Mouse (Mus musculus): ENCODE measurements around the gene Pgf. TPM values are rescaled to one million over a fixed set of nuclear protein-coding genes. Genes with fewer than 3 reads are reported as not detected.

Gene Pgf
- polyA plus RNA-seq, 1 experiment from 2014 or later = 2.5 TPM

DNA sequence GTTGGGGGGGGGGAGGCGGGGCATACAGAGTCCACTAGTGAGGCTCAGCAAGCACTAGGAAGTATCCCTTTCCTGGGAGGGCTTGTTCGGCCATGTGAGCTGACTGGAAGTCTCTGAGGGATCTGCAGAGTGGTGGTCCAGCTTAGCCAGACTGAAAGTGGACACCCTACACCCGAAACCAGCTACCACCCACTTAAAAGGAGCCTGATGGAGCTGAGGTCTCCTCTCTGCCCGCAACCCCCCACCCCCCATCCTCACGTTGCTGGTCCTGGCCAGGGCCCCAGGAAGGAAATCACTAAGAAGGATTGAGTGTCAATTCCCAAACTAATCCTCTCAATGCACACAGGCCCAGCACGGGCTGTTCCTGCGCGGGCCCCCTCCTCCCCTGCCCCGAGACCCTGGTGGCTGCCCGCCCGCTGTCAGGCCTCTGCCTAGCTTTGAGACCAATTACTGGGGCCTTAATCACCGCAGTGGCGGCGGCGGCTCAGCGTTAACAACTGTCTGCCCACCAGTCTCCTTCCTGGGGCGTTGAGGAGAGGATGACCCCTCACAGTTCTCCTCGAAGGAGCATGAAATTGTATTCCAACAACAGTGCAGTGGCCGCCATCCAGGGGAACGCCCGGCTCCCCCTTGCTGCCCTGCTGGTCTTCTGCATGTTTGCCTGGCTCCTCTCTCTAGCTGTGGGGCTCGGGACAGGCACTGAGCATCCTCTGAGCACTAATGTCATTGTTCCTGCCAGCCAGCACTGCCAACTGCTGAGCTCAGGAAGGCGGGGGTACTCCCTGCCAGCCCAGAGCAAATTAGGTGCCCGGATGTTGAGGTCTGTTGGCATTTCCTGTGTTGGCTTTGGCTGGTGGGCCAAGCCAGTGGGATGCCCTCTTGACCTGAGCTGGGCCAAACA lies 23.6 kb upstream of the Pgf start:
- peak overlapping the region; percentile 33 for H3K4me3 ChIP-seq
- peaks cover 53% of the 10 kb centered on the region for H3K4me1 ChIP-seq

DNA sequence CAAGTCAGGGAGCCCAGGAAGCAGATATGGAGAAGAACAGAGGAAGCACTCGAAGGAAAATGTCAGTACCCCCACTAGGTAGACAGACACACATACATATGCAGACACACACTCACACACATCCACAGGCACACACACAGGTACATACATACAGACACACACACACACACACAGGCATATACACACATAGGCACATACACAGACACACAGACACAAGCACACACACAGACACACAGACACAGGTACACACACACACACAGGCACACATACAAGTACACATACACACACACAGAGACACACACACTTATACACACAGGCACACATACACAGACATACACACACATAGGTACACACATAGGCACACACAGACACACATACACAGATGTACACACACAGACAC lies 22.4 kb upstream of the Pgf start:
- 82% methylated on average over 1 of the region's 1 CpGs for WGBS
- H3K4me1 ChIP-seq = peaks cover 50% of the 10 kb centered on the region
- DNase-seq (ENCODE audit: extremely low spot score, low spot score) = no peak

More for the DNA sequence above, 23.6 kb upstream of the Pgf start:
- H3K36me3 ChIP-seq (replicated peaks) = no peaks in the 10 kb centered on the region
- peak; percentile 48 for DNase-seq (ENCODE audit: extremely low spot score, low spot score)
- H3K9me3 ChIP-seq = no peaks in the 10 kb centered on the region
- 13% methylated on average over 24 of the region's 24 CpGs for WGBS
- peaks cover 47% of the 10 kb centered on the region for H3K27me3 ChIP-seq (ENCODE audit: poor library complexity, severe bottlenecking)
- H3K27ac ChIP-seq = peak overlapping the region; percentile 81

DNA sequence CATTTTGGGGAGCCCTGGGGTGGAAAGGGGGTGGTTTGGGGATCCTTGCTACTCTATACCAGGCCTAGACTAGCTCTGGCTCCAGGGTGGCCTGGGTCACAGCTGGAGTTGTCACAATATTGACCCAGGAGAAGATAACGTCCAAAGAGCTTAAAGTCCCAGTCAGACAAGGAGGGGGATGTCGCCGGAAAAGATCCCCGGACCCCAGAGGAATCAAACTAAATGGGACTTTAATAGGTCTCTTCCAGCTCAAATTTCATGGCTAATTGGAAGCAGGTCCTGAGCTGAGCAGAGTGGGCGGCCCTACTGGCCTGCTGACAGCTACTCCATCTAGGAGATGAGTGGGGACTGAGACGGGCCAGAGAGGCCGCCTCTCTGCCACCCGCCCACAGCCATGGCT lies 20.3 kb upstream of the Pgf start:
- no peak for DNase-seq (ENCODE audit: extremely low spot score, low spot score)
- Histone ChIP-seq H3K4me3 (no peak overlapping the region), H3K36me3 (replicated peaks) (no peaks in the 10 kb centered on the region), H3K27me3 (ENCODE audit: poor library complexity, severe bottlenecking) (peaks cover 76% of the 10 kb centered on the region), H3K4me1 (peaks cover 45% of the 10 kb centered on the region), H3K27ac (no peak overlapping the region), H3K9me3 (no peaks in the 10 kb centered on the region)
- WGBS = 40% methylated on average over 8 of the region's 8 CpGs

More for the DNA sequence above, 22.4 kb upstream of the Pgf start:
- Histone ChIP-seq H3K9me3 (no peaks in the 10 kb centered on the region), H3K27ac (no peak overlapping the region), H3K27me3 (ENCODE audit: poor library complexity, severe bottlenecking) (peaks cover 59% of the 10 kb centered on the region), H3K36me3 (replicated peaks) (no peaks in the 10 kb centered on the region), H3K4me3 (no peak overlapping the region)

DNA sequence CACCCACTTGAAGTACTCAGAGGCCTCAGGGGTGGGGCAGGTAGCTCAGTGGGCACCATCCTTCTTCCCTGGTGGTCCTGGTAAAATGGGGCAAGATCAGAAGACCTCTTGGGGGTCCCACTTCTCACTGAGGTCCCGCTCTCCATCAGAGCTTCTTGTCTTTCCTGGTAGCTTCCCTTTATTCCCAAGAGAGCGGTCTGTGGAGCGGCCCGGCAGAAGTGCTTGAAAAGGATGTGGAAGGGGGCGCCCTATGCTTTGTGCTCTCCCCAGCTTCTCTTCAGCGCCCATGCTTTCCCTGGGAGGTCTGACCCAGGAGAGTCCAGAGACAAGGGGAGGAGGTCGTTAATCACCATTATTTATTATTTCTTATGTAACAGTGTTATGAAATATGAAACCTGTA lies 19.8 kb upstream of the Pgf start:
- Histone ChIP-seq H3K4me3 (no peak overlapping the region), H3K4me1 (peaks cover 50% of the 10 kb centered on the region), H3K27ac (peak overlapping the region; percentile 46; the same call in 1 of the 2 replicates), H3K9me3 (no peaks in the 10 kb centered on the region), H3K36me3 (replicated peaks) (no peaks in the 10 kb centered on the region), H3K27me3 (ENCODE audit: poor library complexity, severe bottlenecking) (peaks cover 76% of the 10 kb centered on the region)
- 83% methylated on average over 7 of the region's 7 CpGs for WGBS
- DNase-seq (ENCODE audit: extremely low spot score, low spot score) = no peak

DNA sequence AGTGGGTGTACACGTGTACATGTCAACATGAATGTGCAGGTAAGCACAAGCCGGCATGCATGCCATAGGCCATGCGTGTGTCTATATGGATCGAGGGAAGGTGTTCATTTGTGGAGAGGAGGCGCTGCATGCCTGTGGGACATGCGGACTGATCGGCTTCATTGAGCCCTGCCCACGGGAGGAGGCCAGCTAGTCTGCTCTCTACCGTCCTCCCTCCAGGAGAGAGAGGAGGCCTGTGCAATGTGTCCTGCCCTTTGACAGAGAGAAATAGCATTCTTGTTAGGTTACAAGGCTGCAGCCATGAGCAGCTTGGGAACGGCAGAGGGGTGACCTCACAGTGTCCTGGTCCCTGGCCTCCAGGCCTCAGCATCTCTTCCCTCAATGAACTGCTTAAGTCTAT lies 18.6 kb upstream of the Pgf start:
- no peak overlapping the region for H3K27ac ChIP-seq
- no peaks in the 10 kb centered on the region for H3K9me3 ChIP-seq
- H3K4me3 ChIP-seq = no peak overlapping the region
- no peaks in the 10 kb centered on the region for H3K36me3 ChIP-seq (replicated peaks)
- 90% methylated on average over 10 of the region's 10 CpGs for WGBS
- no peak for DNase-seq (ENCODE audit: extremely low spot score, low spot score)
- peaks cover 41% of the 10 kb centered on the region for H3K4me1 ChIP-seq
- H3K27me3 ChIP-seq (ENCODE audit: poor library complexity, severe bottlenecking) = peaks cover 68% of the 10 kb centered on the region

DNA sequence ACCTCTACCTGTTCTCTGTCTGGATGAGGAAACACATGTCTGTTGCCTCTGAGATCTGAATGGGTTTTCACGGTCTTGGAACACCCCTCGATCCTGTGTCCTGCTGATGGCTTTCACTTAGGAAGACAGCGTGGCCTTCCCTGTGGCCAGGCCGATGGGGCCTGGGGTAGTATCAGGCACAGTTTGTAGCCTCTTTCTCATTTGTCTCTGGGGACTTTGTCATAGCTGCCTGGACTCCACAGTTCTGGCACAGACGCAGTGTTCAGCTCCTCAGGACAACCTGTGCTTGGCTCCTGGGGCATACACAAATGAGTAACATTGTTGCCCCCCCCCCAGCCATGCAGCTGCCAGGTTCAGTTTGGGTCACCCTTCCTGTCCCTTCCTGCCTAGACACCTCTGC lies 17.5 kb upstream of the Pgf start:
- Histone ChIP-seq H3K36me3 (replicated peaks) (no peaks in the 10 kb centered on the region), H3K27ac (no peak overlapping the region), H3K27me3 (ENCODE audit: poor library complexity, severe bottlenecking) (peaks cover 66% of the 10 kb centered on the region), H3K4me1 (peaks cover 31% of the 10 kb centered on the region), H3K9me3 (no peaks in the 10 kb centered on the region), H3K4me3 (no peak overlapping the region)
- WGBS = 91% methylated on average over 5 of the region's 5 CpGs
- DNase-seq (ENCODE audit: extremely low spot score, low spot score) = no peak

DNA sequence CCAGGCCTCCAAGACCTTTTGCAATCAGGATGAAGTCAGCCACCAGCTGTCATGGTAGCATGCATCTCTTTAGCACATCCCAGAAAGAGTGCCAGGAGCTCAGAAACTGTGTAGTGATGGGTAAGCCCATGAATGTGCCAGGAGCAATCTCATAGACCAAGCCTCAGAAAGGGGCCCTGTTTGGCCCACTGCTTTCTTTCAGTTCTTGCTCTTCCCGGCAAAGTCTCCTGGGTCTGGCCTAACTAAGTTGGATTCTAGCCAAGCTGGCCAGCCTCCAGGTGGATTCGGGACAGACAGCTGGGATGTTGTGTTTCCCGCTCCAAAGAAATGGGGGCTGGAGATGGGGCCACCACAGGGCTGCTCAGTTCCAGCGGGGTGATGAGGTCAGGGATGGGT lies 17.0 kb upstream of the Pgf start:
- DNase-seq (ENCODE audit: extremely low spot score, low spot score) = no peak
- peaks cover 61% of the 10 kb centered on the region for H3K27me3 ChIP-seq (ENCODE audit: poor library complexity, severe bottlenecking)

DNA sequence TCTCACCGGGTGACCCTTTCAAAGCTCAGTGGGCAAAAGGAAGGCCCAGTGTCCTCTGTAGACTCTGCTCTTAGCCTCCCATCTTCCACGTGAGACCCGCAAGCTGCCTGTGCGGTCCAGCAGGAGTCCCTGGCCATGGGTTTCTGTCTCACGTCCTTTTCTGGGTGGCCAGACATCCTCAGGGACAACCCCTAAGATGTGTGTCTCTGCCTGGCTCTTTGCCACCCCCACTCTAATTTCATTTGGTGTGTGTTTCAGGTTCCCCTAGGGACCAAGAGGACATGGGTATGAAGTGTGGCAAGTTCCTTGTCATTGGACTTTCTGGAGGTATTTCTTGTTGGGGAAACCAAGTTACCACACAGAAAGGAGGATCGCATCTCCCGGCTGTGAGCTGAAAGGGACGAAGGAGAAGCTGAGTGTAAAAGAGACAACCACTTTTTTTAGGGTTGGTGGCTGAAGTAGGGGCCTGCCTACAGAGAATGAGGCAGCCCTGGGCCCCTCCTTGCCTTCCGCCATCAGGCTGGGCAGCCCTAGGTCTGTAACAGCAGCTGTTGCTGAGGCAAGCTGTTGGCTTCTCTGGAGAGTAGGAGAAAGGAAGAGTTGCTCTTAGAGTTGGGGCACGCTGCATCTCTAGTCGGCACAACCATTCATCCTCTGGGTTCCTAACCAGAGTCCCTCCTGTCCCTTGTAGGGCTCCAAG lies 16.5 kb upstream of the Pgf start:
- no peak overlapping the region for H3K4me3 ChIP-seq
- peaks cover 56% of the 10 kb centered on the region for H3K27me3 ChIP-seq (ENCODE audit: poor library complexity, severe bottlenecking)
- WGBS = 92% methylated on average over 11 of the region's 11 CpGs
- no peak for DNase-seq (ENCODE audit: extremely low spot score, low spot score)
- no peak overlapping the region for H3K27ac ChIP-seq
- peaks cover 31% of the 10 kb centered on the region for H3K4me1 ChIP-seq
- no peaks in the 10 kb centered on the region for H3K9me3 ChIP-seq
- H3K36me3 ChIP-seq (replicated peaks) = no peaks in the 10 kb centered on the region

More for the DNA sequence above, 17.0 kb upstream of the Pgf start:
- H3K36me3 ChIP-seq (replicated peaks) = no peaks in the 10 kb centered on the region
- H3K9me3 ChIP-seq = no peaks in the 10 kb centered on the region
- 90% methylated on average over 4 of the region's 4 CpGs for WGBS
- no peak overlapping the region for H3K4me3 ChIP-seq
- H3K27ac ChIP-seq = no peak overlapping the region
- H3K4me1 ChIP-seq = peaks cover 31% of the 10 kb centered on the region

DNA sequence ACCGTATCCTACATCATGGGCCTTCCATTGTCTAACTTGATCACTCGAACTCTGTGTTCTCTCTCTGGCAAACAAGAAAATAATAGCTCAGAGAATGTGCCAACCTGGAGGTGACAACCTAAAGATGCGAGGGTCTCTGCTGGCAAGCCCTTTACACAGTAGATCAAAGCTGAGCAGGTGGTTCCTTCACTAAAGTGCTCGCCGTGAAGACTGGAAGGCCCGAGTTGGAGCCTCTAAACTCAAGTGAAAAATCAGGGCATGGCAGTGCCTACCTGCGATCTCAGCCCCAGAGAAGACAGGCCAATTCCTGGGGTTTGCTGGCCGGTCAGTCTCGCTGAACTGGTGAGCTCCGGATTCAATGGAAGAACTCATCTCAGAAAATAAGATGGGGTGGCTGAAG lies 15.6 kb upstream of the Pgf start:
- Histone ChIP-seq H3K4me1 (peaks cover 26% of the 10 kb centered on the region), H3K27ac (no peak overlapping the region), H3K36me3 (replicated peaks) (no peaks in the 10 kb centered on the region), H3K27me3 (ENCODE audit: poor library complexity, severe bottlenecking) (peaks cover 54% of the 10 kb centered on the region), H3K9me3 (no peaks in the 10 kb centered on the region), H3K4me3 (no peak overlapping the region)
- DNase-seq (ENCODE audit: extremely low spot score, low spot score) = no peak
- 82% methylated on average over 10 of the region's 10 CpGs for WGBS

DNA sequence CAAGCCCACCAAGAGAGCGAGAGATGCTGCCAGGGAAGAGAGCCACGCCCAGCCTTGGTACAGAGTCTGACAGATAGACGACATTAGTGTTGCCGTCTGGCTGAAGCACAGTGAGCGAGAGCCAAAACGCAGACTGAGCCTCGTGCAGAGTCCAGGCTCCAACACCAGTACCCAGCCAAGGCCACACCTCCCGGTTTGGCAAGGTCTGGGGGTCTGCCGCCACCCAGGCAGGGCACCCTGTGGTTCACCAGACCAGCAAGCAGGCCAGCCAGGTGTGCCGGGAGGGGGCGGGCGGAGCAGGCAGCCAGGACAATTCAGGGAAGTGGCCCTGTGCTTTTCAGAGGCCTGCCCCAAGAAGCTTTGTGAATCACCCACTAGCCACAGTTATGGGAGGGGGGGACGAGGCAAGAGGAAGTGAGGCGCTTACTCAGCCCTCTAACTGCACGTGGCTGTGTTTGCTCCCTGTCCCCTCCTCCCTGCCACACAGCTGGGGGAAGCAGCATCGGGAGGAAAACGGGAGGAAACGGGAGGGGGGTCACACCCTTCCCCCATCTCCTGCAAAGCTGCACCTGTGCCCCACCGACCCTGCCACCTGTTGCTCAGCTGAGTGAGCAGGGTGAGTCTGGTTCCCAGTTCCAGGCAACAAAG lies 15.0 kb upstream of the Pgf start:
- peak overlapping the region; percentile 45; the same call in 1 of the 2 replicates for H3K27ac ChIP-seq
- WGBS = 34% methylated on average over 19 of the region's 19 CpGs
- H3K9me3 ChIP-seq = no peaks in the 10 kb centered on the region
- H3K4me3 ChIP-seq = no peak overlapping the region
- no peaks in the 10 kb centered on the region for H3K36me3 ChIP-seq (replicated peaks)
- peaks cover 20% of the 10 kb centered on the region for H3K4me1 ChIP-seq
- DNase-seq (ENCODE audit: extremely low spot score, low spot score) = no peak
- peaks cover 54% of the 10 kb centered on the region for H3K27me3 ChIP-seq (ENCODE audit: poor library complexity, severe bottlenecking)

DNA sequence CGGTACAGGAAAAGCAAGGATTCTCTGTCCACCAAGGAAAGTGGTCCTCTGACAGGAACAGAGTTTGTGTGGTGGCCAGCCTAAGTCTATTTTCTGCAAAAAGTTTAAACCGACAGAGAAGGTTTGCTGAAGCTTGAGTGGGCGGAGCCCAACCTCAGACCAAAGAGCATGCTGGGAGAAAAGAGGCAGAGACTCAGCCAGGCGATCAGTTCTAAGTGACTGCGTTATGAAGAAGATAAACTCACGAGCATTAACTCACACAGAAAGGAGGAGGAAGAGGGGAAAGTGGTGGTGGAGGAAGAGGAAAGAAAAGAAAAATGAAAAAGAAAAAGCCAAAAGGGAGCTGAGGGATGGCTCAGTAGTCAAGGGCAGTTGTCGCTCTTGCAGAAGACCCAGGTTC lies 12.7 kb upstream of the Pgf start:
- no peaks in the 10 kb centered on the region for H3K36me3 ChIP-seq (replicated peaks)
- H3K4me1 ChIP-seq = peaks cover 14% of the 10 kb centered on the region
- peaks cover 32% of the 10 kb centered on the region for H3K27me3 ChIP-seq (ENCODE audit: poor library complexity, severe bottlenecking)
- no peak for DNase-seq (ENCODE audit: extremely low spot score, low spot score)
- H3K4me3 ChIP-seq = no peak overlapping the region
- no peak overlapping the region for H3K27ac ChIP-seq
- H3K9me3 ChIP-seq = no peaks in the 10 kb centered on the region
- WGBS = 81% methylated on average over 7 of the region's 7 CpGs

DNA sequence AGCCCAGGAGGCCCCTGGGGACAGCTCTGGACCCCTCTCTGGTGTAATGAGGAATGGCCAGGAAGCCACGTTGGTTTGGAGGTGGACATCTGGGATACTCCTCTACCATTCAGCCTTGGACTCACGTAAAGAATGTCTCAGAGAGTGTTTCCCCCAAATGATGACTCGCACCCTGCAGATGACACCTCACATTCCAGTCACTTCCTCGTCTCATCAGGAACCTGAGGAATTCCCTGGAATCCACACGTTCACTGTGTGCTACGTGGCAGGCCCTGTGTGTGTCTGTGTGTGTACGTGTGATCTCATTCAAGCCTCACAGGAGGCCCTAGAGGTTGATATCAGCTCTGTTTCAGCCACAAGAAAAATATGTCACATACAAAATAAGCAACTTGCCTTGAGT lies 8.8 kb upstream of the Pgf start:
- no peak overlapping the region for H3K4me3 ChIP-seq
- WGBS = 82% methylated on average over 7 of the region's 7 CpGs
- no peak overlapping the region for H3K27ac ChIP-seq
- DNase-seq (ENCODE audit: extremely low spot score, low spot score) = no peak
- no peaks in the 10 kb centered on the region for H3K36me3 ChIP-seq (replicated peaks)
- H3K27me3 ChIP-seq (ENCODE audit: poor library complexity, severe bottlenecking) = peaks cover 27% of the 10 kb centered on the region
- H3K9me3 ChIP-seq = no peaks in the 10 kb centered on the region
- H3K4me1 ChIP-seq = peaks cover 26% of the 10 kb centered on the region

DNA sequence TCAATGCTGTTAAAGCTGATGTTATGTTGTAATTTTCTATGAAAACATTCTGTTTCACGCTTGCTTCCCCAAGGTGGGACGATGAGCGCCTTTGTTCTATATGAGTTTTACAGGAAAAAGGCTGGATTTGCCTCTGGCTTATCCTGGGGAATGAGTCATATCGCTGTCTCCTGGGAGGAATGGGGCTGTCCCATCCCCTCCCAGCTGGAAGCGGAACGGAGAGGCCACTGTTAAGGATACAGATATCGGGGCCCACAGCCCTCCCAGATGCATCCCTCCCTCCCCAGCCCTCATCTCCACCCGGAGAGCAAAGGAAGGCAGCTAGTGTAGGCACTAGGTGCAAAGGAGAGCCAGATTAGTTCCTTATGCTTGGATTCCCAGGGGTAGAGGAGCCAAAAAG lies 8.2 kb upstream of the Pgf start:
- Histone ChIP-seq H3K27ac (no peak overlapping the region), H3K9me3 (no peaks in the 10 kb centered on the region), H3K4me1 (peaks cover 27% of the 10 kb centered on the region), H3K27me3 (ENCODE audit: poor library complexity, severe bottlenecking) (peaks cover 33% of the 10 kb centered on the region), H3K4me3 (no peak overlapping the region), H3K36me3 (replicated peaks) (no peaks in the 10 kb centered on the region)
- DNase-seq (ENCODE audit: extremely low spot score, low spot score) = no peak
- 71% methylated on average over 8 of the region's 8 CpGs for WGBS

Measured in forebrain, embryonic 10.5 days (tissue).